Mouse (Mus musculus): ENCODE results near the gene Cmklr1.

Cmklr1 gene

DNA sequence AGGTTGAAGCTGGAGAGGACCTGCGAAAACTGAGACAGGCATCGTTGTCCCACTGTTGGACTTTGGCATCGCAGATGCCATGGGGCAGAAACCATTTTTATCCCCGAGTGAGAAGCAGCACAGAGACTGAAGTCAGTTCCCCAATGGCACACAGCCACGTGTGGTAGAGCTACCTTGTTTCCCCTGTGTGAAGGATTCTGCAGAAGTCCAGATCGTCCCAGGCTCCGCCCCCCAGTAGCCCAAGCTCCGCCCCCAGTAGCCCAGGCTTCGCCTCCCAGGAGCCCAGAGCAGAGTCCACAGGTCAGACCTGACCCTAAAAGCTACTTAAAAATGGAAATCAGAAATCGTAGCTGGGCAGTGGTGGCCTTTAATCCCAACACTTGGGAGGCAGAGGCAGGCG is 4.0 kb upstream of the Cmklr1 start:
- DNase-seq (ENCODE audit: inconsistent ontology term) = no peak

DNA sequence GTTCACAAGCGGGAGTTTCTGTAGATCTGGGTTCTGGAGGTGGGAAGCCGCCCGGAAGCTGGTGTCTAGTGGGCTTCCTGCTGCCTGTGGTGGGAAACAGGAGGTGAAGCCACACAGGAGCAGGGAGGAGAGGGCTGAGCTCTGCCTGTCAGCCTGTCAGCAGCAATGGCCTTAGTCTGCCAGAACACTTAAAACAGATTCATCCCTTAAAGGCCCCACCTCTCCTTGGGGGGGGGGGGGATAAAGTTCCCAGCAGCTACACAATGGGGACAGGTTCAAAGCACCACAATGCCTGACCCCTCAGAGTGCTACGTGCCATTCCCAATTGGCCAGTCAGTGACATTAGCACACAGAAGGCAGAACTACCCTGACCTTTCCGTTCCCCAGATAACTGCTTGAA is 2.0 kb upstream of the Cmklr1 start:
- no peak for DNase-seq (ENCODE audit: inconsistent ontology term)

DNA sequence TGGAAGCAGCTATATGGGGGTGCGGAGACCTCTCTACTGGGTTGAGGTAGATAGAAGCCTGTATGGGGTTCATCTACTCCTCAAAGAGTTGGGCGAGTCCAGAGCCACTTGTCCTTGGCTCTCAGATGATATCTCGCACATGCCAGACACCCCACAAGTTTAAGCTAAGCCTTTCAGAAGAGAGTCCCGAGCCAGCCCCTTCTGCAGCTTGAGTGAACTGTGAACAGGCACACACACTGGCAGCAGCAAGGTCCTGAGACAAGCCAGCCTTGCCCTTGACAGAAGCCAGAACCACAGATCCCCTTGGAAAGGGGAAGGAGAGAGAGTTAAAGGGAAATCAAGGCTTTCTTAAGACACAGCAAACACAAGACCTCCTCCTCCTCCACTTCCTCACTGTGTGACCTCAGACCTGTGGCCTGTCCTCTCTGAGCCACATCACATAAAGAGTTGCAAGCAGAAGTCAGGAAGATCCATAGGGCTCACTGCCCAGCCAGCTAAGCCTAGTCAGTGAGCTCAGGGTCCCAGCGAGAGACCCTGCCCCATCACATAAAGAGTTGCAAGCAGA is 1.5 kb downstream of the Cmklr1 start:
- no peak for DNase-seq (ENCODE audit: inconsistent ontology term)

DNA sequence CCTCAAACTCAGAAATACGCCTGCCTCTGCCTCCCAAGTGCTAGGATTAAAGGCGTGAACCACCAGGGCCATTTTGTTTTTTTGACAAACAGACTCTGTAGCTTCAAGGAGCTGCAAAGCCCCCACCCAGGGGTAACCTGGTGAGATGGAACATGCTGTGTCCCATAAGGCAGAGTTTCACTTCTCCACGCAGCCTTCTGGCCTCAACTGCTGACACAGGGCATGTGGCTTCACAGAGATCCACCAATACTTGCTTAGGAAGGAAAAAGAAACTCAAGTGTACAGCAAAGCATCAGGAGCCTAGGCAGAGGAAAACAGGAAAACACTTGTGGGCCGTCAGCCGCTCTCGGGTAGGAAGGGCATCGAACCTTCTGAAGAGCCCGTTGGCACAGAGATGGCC is 3.1 kb downstream of the Cmklr1 start:
- DNase-seq (ENCODE audit: inconsistent ontology term) = no peak

DNA sequence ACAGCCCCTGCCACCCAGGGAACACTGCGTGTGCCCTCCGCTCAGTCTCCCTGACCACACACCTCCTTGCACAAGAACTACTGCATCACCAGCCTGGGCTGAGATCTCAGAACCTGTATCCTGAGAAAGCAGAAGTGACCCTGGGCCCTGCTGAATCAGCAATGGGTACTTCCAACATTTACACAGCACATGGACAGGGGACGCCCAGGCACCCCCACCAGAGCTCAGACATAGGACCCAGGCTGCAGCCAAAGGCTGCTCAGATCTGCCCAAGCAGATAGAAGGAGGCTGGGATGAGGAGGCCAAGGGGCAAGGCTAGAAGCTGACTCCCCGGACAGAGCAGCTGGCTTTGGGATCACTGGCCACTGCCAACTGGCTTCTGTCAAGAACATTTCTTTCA is 5.7 kb downstream of the Cmklr1 start:
- DNase-seq (ENCODE audit: inconsistent ontology term) = no peak

DNA sequence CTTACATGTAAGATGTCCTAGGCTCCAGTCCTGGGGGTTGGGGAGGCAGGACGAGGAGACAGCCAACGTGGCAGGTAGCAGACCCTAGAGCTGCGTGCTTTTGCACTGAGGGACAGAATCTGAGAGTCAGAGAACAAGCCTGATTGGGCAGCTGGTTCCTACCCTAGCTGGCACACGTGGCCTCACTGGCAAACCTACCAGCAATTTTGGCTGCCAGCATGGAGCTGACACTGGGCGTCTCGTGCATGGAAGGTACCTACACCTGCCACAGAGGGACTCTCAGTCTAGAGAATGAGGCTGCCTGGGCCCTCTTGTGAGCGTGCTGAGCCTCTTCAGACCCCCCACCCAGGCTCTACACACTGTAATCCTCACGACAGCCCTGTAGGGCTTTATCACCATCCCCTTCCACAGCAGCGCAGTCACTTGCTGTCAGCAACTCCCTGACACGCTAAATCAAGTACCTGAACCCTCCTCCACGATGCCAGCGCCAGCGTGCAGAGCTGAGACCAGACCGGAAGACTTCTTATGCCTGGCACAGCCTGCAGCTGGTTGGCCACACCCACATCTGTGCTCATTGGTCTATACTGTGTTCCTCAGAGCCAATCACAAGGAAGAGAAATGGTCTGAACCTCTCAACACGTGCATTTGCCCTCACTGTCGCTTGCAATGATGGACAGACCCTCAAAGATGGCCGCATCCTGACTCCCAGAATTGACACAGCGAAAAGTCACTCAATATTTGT is 6.9 kb downstream of the Cmklr1 start:
- DNase-seq (ENCODE audit: inconsistent ontology term) = no peak

DNA sequence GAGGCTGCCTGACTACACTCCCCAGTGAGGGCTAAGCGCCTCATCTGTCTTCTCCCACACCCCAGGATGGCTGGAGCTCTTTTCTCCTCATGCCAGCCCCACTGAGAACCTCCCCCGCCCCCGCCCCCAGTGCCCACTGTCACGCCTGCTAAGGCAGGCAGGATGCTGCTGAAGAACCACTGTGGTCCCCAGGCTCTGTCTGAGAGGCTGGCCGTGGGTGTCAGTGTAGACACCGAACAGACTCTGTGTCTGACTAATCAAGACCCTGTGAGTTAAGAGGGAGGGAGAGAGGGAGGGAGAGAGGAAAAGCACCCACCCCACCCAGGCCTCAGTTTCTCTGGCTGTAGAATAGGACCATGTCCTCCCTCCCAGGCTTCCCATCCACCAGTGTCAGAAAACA is 9.2 kb downstream of the Cmklr1 start:
- DNase-seq (ENCODE audit: inconsistent ontology term) = no peak

DNA sequence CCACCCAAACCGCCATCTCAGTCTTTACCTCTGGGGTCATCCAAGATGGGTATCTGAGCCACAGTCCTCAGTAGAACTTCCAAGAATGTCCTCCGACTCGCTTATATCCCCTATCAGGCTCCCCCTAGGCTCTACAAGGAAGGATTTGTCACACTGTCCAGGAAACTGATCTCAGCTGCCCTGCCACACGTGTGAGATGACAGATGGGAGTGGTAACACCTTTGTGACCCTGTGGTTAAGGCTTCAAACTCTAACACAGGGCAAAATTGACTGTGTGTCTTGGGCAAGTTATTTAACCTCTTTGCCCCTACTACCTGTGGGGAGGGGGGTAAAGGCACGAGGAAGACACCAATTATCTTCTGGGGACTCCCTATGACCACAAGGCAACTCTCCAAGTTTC is 11.1 kb downstream of the Cmklr1 start:
- no peak for DNase-seq (ENCODE audit: inconsistent ontology term)

DNA sequence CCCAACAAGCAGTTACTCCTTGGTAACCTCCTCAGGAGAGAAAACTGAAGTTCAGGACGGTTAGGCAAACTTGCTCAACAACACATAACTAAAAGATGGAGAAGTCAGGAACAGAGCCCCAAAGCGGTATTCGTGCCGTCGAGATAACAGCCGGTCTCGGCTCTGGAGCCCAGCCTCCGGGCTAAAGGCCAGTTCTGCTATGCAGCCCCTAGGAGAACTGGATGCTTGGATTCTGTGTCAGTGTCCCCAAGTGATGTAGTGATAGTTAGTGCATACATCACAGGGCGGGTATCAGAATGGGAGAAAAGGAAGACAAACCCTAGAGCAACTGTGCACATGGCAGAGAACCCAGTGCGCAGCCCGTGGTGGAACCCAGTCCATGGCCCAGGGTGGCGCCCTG is 12.2 kb downstream of the Cmklr1 start:
- DNase-seq (ENCODE audit: inconsistent ontology term) = no peak

DNA sequence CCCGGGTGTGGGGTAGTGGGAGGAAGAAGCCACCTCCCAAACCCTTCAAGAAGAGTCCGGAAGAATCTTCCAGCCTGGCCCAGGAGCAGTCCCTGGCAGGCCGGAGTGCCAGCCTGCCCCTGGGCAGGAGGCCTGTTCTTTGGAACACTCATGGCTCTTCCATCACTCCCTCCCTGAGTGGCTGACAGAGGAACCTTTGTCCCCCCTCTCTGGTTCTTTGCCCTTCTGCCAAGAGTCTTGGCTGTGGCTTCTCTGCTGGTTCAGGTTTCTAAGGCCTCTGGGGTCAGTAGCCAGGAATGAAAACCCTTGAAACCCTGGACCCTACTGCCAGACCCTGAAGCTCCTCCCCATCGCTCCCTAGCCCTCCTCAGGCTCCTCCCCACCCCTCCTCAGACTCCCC is 12.6 kb downstream of the Cmklr1 start:
- peak; percentile 25 for DNase-seq (ENCODE audit: inconsistent ontology term)

DNA sequence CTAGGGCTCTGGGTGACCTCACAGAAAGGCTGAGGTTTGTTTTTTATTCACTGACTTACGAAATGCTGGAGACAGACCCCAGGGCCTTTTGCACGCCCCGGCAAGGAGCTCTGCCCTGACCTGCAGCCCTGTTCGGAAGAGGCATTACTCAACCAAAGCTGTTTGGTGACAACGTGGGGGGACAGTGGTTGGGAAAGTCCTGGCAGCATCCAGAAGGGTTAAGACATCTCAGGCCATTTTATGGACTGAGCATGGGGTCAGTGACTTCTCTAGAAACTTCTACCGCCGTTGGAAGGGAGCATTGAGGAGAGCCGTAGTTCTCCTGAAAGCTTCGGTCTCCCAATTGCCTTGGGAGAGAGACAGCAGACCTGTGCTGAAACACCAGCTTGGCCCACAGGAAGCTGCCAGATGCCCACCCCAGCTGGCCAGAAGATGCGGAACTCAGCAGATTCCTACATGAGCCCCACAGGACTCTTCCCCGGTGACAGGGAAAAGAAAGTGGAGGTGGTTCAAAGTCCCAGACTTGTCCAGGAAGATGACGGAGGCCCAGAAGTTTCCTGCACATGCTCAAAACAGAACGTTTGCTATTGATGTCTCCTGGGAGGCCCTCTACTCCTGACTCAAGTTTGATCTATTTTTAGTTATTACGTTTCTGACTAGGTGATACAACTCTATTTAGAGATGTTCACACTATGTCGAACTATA is 14.2 kb downstream of the Cmklr1 start:
- no peak for DNase-seq (ENCODE audit: inconsistent ontology term)

DNA sequence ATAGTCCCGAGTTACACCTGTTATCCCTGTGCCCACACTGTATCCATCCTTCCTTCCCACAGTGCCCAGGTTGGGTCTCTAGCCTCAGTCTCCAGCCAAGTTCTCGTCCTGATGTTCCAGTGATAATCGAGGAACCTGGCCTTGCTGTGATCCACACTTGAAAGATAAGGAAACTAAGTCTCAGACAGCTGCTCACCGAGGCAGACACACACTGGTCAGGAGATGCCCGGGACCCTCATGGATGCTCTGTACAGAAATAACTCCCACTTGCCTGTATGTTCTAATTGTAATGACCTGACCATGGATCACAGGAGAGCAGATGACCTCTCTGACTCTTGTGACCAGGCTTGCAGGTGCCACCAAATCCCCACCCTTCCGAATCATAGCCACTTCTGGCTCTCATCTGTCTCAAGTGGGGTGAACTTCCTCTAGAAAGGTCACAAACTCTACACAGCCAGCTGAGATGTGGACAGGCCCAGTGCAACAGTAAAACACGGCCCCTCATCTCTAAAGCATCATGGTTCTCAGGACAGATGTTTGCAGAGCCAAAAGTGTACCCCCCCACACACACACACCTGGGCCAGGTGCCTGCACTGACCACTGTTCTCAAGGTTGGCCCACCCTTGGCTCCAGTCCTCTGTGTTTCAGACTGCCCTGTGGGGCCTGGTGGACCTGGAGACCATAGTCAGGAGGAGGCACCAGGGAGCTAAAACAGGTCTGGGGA is 15.2 kb downstream of the Cmklr1 start:
- no peak for DNase-seq (ENCODE audit: inconsistent ontology term)

DNA sequence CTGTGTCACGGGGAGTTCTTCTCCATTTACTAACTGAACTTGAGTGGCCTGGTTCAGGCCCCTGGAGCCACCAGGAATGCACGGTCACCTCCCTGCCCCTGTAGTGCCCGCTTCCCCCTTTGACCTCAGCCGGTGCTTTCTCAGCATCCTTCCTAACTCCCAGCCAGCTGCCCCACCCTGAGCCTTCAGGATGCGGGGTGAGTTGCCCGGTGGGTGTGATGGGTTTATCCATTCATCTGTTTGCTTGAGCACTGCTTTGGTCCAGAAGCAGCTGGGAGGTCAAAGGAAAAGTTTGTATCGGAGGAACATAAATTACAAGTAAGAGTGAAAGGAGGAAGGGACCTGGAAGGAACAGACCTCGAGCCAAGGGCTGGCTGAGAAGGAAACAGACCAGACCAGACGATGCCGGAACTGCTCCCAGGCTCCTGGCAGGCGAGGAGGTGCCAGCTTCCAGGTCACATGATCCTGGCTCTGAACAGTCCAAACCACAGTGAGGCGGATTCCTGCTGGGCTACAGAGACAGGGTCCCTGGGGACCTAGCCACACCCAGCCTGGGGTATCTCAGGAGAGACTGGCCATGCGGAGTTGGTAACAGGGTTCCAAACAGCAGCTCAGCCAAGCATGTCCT is 16.1 kb downstream of the Cmklr1 start:
- peak; percentile 34 for DNase-seq (ENCODE audit: inconsistent ontology term)

DNA sequence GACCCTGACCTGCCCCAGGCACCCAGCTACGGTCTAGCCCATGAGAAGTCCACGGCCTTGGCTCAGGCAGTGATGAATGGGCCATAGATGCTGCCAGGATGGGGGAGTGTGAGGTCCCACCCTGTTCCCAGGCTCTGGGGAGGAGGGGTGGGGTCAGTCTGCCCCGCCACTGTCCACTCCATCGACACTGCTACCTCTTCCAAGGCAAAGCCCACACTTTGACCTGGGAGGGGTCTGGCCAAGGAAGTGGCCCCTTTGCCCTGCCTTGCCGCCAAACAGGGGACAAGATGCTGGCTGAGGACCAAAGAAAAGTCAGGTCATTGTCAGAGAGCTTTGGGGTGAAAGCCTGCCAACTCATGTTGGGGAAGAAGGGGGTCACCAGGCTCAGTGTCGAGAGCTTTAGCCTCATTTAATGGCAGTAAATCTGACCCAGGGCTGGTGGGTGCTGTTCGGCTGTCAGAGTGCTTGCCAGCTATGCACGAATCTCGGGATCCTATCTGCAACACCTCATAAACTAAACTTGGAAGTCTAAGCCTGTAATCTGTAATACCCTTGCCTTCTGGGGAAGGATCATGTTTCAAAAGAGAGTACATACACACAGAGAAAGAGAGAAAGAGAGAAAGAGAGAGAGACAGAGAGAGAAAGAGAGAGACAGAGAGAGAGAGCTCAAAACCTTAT is 17.1 kb downstream of the Cmklr1 start:
- no peak for DNase-seq (ENCODE audit: inconsistent ontology term)

DNA sequence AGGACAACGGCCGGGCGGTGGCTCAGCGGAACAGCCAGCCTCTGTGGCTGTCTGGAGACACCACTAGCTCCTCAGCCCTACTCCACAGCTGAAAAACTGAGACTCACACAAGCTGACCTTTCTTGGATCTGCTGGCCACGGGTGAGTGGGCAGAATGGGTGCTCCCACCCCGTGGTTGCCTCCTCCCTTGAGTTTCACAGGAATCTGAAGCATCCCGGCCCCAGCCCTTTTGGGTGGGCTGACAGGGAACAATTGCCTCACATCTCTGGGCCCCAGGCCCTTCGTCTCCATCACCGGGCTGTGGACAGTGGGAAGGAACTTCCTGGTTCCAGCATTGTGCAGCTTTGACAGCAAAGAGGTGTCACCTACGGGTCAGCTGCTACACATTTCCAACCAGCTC is 20.1 kb downstream of the Cmklr1 start:
- DNase-seq (ENCODE audit: inconsistent ontology term) = peak; percentile 20

DNA sequence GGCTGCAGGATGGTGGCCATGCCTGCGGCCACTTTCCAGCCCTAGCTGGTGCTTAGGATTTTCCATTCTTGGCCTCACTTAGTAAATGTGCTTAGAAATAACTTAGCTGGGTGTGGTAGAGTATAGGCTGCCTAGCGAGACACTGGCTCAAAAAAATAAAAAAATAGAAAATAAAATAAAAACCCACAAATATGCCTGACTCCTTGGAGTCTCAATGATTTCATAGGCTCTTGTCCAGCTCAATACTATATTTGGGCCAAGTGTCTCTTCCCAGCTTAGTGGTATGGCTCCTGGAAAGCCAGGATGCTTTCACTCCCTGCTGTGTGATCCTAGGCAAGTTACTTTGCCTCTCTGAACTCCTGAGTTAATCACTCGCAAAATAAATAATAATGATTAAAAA is 21.0 kb downstream of the Cmklr1 start:
- no peak for DNase-seq (ENCODE audit: inconsistent ontology term)

DNA sequence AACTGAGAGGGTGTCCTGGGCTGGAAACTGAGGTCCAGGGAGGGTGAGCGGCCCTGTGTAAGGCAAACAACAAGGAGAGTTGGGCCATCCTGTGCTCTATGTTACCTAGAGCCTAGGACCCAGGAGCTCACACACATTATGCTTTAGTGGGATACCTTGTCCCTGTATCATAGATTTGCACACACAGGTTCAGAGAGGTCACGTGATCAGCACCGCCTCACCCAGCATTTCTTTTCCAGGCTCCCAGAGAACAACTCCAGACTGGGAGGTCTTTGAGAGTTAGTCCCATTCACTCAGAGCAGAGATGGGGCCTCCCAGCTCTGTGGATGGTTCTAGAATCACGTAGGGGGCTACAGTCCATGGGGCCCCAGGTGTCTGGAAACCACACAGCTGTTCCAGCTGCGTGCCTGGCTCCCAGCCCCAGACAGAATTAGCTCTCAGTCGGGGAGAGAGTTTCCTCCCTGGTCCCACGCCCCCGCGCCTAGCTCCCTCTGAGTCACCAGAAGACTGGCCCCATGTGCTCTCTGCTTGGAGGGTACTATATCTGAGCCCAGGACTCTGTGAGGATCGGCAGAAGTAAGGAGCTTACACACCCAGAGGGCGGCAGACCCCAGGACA is 22.3 kb downstream of the Cmklr1 start:
- peak; percentile 56 for DNase-seq (ENCODE audit: inconsistent ontology term)

DNA sequence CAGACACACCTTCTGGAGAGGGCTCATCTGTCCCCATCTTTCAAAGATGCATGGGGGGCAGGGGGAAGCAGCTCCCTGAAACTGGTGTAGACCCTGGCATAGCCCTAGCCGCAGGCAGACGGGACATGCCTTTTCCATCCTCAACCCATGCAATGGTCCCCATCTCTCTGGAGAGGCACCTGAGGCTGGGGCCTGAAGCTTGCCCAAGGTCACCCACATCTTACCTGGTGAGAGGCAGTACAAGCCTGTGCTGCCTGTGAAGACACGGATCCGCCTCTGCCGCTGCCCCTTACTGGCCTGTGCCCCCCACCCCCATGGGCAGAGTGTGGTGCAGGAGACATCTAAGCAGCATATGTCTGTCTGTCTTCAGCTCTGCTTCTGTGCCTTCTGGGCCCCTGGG is 23.2 kb downstream of the Cmklr1 start:
- DNase-seq (ENCODE audit: inconsistent ontology term) = no peak

DNA sequence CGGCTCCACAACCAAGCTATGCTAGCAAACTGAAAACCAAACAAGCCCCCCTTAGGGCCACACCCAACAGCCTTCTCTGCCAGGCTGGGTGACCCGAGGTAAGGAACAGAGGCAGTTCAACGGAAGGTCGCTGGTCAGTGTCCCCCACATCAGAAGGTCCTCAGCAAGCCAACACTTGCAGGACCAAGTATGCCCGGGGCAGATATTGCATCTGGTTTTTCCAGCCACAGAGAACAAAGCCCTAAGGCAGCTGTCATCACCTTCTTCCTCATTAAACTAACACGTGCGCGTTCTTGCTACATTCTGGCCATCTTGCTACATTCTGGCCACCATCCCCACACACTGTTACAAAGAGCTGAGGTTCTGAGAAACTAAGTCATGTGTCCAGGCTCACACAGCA is 23.9 kb downstream of the Cmklr1 start:
- no peak for DNase-seq (ENCODE audit: inconsistent ontology term)

DNA sequence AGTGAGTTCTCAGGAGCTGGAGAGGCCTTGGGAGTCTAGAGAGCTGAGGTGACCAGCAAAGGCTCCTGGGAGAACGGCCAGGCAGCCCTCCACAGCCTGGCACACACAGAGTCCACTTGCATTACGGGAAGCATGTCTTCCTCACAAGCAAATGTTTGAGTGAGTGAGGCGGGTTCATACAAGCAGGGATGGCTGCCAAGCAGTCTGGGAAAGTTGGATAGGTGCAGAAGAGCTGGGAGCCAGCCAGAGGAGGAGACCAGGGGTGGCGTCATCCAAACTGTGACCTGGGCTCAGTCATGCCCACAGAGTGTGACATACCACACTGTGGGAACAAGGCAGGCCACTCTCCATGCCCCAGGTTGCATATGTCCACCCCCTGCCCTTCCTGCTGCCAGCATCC is 25.2 kb downstream of the Cmklr1 start:
- DNase-seq (ENCODE audit: inconsistent ontology term) = no peak

DNA sequence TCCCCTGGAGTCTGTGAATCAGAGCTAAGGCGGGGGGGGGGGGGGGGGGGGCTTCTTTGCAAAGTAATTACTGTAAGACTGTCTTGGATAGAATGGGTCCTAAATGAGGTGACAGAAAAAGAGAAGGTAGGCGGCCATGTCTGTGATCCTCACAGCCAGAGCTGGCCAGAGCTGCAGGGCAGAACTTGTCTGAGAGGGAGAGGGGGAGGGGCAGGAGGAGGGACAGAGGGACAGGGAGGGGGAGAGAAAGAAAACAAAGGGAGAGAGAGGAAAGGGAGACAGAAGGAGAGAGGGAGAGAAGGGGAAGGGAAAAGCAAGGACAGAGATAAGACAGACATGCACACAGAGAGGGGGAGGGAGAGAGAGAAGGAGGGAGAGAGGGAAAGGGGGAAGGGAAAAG is 27.2 kb downstream of the Cmklr1 start:
- no peak for DNase-seq (ENCODE audit: inconsistent ontology term)
